Mouse (Mus musculus): ENCODE results near the gene 2310061I04Rik.
A peak's percentile ranks its signal among the peaks of the same experiment; 100 is the strongest.

Gene 2310061I04Rik

GRCm38 (mm10) chr17:35915538-35916296, 18.5 kb upstream of the 2310061I04Rik start:
- no peak for DNase-seq

GRCm38 (mm10) chr17:35914975-35915374, 17.7 kb upstream of the 2310061I04Rik start:
- no peak for DNase-seq

- peak; percentile 96 for DNase-seq
Measured at GRCm38 (mm10) chr17:35909919-35910369, 12.7 kb upstream of the 2310061I04Rik start, which contains the start of gene Atat1. Atat1 (minus strand) TSS chr17:35910075.

- no peak for DNase-seq
Measured at GRCm38 (mm10) chr17:35909186-35909918, 12.1 kb upstream of the 2310061I04Rik start.

GRCm38 (mm10) chr17:35907609-35908008, 10.4 kb upstream of the 2310061I04Rik start:
- no peak for DNase-seq

- DNase-seq: no peak
Measured at GRCm38 (mm10) chr17:35905587-35905986, 8.4 kb upstream of the 2310061I04Rik start.

- DNase-seq: no peak
Measured at GRCm38 (mm10) chr17:35903992-35904355, 6.7 kb upstream of the 2310061I04Rik start.

- no peak for DNase-seq
Measured at GRCm38 (mm10) chr17:35903343-35903991, 6.2 kb upstream of the 2310061I04Rik start.

- no peak for DNase-seq
Measured at GRCm38 (mm10) chr17:35900636-35901035, 3.4 kb upstream of the 2310061I04Rik start.

GRCm38 (mm10) chr17:35897644-35898573, 678 bp upstream of the 2310061I04Rik start:
- no peak for DNase-seq

GRCm38 (mm10) chr17:35887725-35888124, 9.5 kb downstream of the 2310061I04Rik start:
- no peak for DNase-seq

GRCm38 (mm10) chr17:35883777-35884176, 13.5 kb downstream of the 2310061I04Rik start:
- DNase-seq: no peak

GRCm38 (mm10) chr17:35882924-35883323, 14.3 kb downstream of the 2310061I04Rik start:
- DNase-seq: no peak

- peak; percentile 95 for DNase-seq
Measured at GRCm38 (mm10) chr17:35879245-35880057, 17.8 kb downstream of the 2310061I04Rik start, which contains the start of gene Dhx16. Dhx16 (plus strand) TSS chr17:35879819.

GRCm38 (mm10) chr17:35874721-35875120, 22.5 kb downstream of the 2310061I04Rik start:
- peak; percentile 34 for DNase-seq

- peak; percentile 70 for DNase-seq
Measured at GRCm38 (mm10) chr17:35873774-35874519, 23.3 kb downstream of the 2310061I04Rik start.

GRCm38 (mm10) chr17:35870884-35871696, 26.1 kb downstream of the 2310061I04Rik start:
- DNase-seq: no peak

- DNase-seq: peak; percentile 84
Measured at GRCm38 (mm10) chr17:35870151-35870883, 26.9 kb downstream of the 2310061I04Rik start.

Measured in layer of hippocampus, adult 9-11 months (tissue).